Mouse (Mus musculus) heart, postnatal 0 days (tissue): ENCODE measurements at regions not wholly inside any gene's neighbourhood (a gene's known extent, or its start where the extent isn't known, plus 50 kb on each side); places are given as distances from the start of the nearest gene placed in this dataset.

Source experiments
- ATAC-seq: fragments of 200-750 bp; cut with Nextera tagmentation; 2 replicates; pipeline ENCODE4 v1.8.0; 2017; ENCODE audit warnings: low read depth, moderate number of reproducible peaks, moderate library complexity; ENCODE audit not compliant: insufficient read depth
- DNase-seq: peaks from one replicate; pipeline ENCODE4 v3.0.0-alpha.2; 2016; ENCODE audit warnings: low spot score
- H3K27ac ChIP-seq: fragments of 300-500 bp; sonication (generic); 2 replicates; pipeline ENCODE4 v1.5.1; 2014; ENCODE audit warnings: low read depth, mild to moderate bottlenecking
- H3K27me3 ChIP-seq: fragments of 300-500 bp; sonication (generic); 2 replicates; pipeline ENCODE4 v1.6.1; 2014; ENCODE audit warnings: low read length, mixed read lengths; ENCODE audit not compliant: control insufficient read depth, insufficient read depth
- H3K36me3 ChIP-seq: fragments of 300-500 bp; sonication (generic); replicated peaks from 2 replicates; pipeline ENCODE4 v1.6.1; 2014; ENCODE audit warnings: low read length, mixed read lengths; ENCODE audit not compliant: control insufficient read depth, insufficient read depth
- H3K4me1 ChIP-seq: fragments of 300-500 bp; sonication (generic); 2 replicates; pipeline ENCODE4 v1.6.1; 2014; ENCODE audit warnings: antibody characterized with exemption; ENCODE audit not compliant: control insufficient read depth, insufficient read depth
- H3K4me2 ChIP-seq: fragments of 300-500 bp; sonication (generic); 2 replicates; pipeline ENCODE4 v1.6.1; 2014; ENCODE audit warnings: low read depth, mild to moderate bottlenecking, low read length, moderate library complexity
- H3K4me3 ChIP-seq: fragments of 300-500 bp; sonication (generic); 2 replicates; pipeline ENCODE4 v1.5.1; 2014; ENCODE audit warnings: low read depth, low read length
- H3K9ac ChIP-seq: fragments of 300-500 bp; sonication (generic); replicated peaks from 2 replicates; pipeline ENCODE4 v1.6.1; 2014; ENCODE audit warnings: low read depth, low read length, mixed read lengths
- H3K9me3 ChIP-seq: fragments of 300-500 bp; sonication (generic); replicated peaks from 2 replicates; pipeline ENCODE4 v1.6.1; 2016; ENCODE audit warnings: low read length; ENCODE audit not compliant: control insufficient read depth
- CTCF ChIP-seq: IDR thresholded peaks from 2 replicates; pipeline ENCODE4 v1.5.1; 2016; ENCODE audit warnings: antibody characterized with exemption, control low read depth, low read depth
- EP300 ChIP-seq: IDR thresholded peaks from 2 replicates; pipeline ENCODE4 v1.6.1; 2016; ENCODE audit warnings: antibody characterized with exemption, low read depth
- WGBS: fragments of 180-500 bp; shearing (Covaris S2); extraction: QIAGEN DNeasy Blood & Tissue Kit; methylation state at CpG from one replicate; pipeline ENCODE4 v1.1.7; 2014; 5-methylcytosine and 5-hydroxymethylcytosine counted together

DNA sequence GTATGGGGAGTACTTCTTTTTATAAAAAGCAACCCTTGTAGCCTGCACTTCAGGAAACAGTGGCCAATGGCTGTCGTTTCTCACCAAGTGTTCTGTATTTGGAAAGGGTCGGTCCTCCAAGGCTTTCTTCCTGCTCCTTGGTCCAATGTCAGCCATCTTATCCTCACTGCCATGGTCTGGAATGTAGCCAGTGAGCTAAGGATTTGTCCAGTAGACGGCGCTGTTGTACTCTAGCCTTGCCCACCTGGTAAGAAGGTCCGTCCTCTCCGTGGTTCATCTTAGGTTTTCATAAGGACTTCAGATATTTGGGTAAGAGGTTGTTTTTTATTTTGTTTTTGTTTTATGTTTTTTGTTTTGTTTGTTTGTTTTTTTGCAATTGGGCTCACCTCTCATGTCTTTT, 72.8 kb upstream of the Slc25a13 start:
- H3K4me1 ChIP-seq = no peaks in the 10 kb centered on the region
- TF ChIP-seq EP300 (no peak), CTCF (peak; percentile 78)
- H3K4me3 ChIP-seq = no peak overlapping the region
- H3K9me3 ChIP-seq = no peaks in the 10 kb centered on the region
- H3K27ac ChIP-seq = no peak overlapping the region
- no peaks in the 10 kb centered on the region for H3K36me3 ChIP-seq
- no peak overlapping the region for H3K9ac ChIP-seq
- no peak overlapping the region for H3K4me2 ChIP-seq
- 26% methylated on average over 6 of the region's 6 CpGs for WGBS
- no peaks in the 10 kb centered on the region for H3K27me3 ChIP-seq
- ATAC-seq (no peak), DNase-seq (peak; percentile 58)

- H3K4me3 ChIP-seq = no peak overlapping the region
- TF ChIP-seq CTCF = no peak
- TF ChIP-seq EP300 = no peak
- no peaks in the 10 kb centered on the region for H3K4me1 ChIP-seq
- no peak for DNase-seq
- no peak overlapping the region for H3K9ac ChIP-seq
- no peak overlapping the region for H3K27ac ChIP-seq
- H3K9me3 ChIP-seq = no peaks in the 10 kb centered on the region
- 77% methylated on average over 17 of the region's 17 CpGs for WGBS
- H3K4me2 ChIP-seq = no peak overlapping the region
- ATAC-seq = no peak
- no peaks in the 10 kb centered on the region for H3K27me3 ChIP-seq
- H3K36me3 ChIP-seq = no peaks in the 10 kb centered on the region
Observed at GRCm38 (mm10) chr6:6280812-6281568, 64.0 kb upstream of the Slc25a13 start.

DNA sequence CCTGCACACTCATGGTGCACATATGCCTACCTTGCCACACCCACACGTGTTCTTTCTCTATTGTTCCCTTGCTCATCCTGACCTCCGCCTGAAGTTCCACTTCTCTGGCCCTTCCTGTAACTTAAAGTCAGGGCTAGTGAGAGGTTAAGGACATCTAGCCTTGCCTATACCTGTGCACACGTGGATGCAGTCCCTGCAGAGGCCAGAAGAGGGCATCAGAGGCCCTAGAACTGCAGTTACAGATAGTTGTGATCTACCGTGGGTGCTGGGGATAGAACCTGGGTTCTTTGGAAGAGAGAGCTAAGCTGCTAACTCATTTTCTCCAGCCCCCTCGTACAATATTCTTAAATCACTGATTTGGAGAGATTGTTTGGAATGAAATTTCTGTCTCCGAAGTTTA, 62.7 kb upstream of the Slc25a13 start:
- DNase-seq (no peak), ATAC-seq (no peak)
- Histone ChIP-seq H3K27me3 (no peaks in the 10 kb centered on the region), H3K36me3 (no peaks in the 10 kb centered on the region), H3K9ac (no peak overlapping the region), H3K4me2 (no peak overlapping the region), H3K4me3 (no peak overlapping the region), H3K27ac (no peak overlapping the region), H3K4me1 (no peaks in the 10 kb centered on the region), H3K9me3 (no peaks in the 10 kb centered on the region)
- TF ChIP-seq EP300 (no peak), CTCF (no peak)
- WGBS = 79% methylated on average over 6 of the region's 6 CpGs

DNA sequence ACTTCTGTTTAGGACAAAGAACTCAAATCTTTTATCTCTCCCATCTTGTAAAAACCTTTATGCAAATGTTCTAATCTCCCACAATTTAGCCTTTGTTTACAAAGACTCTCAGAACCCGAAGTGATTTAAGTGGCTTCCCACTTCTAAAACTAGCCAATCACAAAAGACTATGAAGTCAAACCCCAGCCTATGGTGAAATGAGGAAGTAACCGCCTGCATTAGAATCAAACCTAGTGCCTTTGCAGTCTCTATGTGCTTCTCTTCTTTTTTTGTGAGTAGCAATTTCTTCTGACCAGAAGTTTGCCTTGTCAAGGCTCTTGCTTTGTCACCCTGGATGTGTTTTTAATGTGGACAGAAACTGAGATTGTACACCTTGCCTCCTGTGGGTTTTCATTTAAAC, 53.6 kb upstream of the Slc25a13 start:
- Histone ChIP-seq H3K9ac (no peak overlapping the region), H3K27me3 (no peaks in the 10 kb centered on the region), H3K27ac (no peak overlapping the region), H3K4me3 (no peak overlapping the region), H3K4me2 (no peak overlapping the region), H3K36me3 (no peaks in the 10 kb centered on the region), H3K9me3 (no peaks in the 10 kb centered on the region), H3K4me1 (no peaks in the 10 kb centered on the region)
- no peak for ATAC-seq
- no peak for DNase-seq
- no peak for TF ChIP-seq CTCF
- TF ChIP-seq EP300 = no peak
- WGBS = 50% methylated on average over 2 of the region's 2 CpGs
